ENCODE assay signal across 8 mouse cellular contexts in genomic region chr2:163300069-163301060, GRCm38 (mm10).
DNase-seq lines count a peak whose midpoint lies in the region; ATAC-seq lines count a peak whose summit lies in the region.
"Had no signal": no experiment of that assay in that cellular context is flagged by ENCODE, and none has a peak within 500 bp of the region (broad histone marks: within the 10 kb centered on the region; RNA-seq: fewer than 3 reads in every experiment).

No protein-coding gene starts in this region.

- H3K36me3 ChIP-seq in hindbrain, embryonic 13.5 days: no peaks in the 10 kb centered on the region
- no peaks in the 10 kb centered on the region for H3K36me3 ChIP-seq in midbrain, embryonic 15.5 days (replicated peaks)
- H3K36me3 ChIP-seq: liver, embryonic 13.5 days had no signal

- peak; percentile 71 for ATAC-seq in hindbrain, embryonic 13.5 days (ENCODE audit: low FRiP score)
- 0 out of 2 replicates have a peak, but pooled peaks have one; percentile 19 for ATAC-seq in midbrain, embryonic 15.5 days (replicated peaks)

- H3K9me3 ChIP-seq in hindbrain, embryonic 13.5 days: no peaks in the 10 kb centered on the region
- no peaks in the 10 kb centered on the region for H3K9me3 ChIP-seq in midbrain, embryonic 15.5 days
- H3K9me3 ChIP-seq: liver, embryonic 13.5 days had no signal

- peaks cover 78% of the 10 kb centered on the region for H3K27me3 ChIP-seq in hindbrain, embryonic 13.5 days
- no peaks in the 10 kb centered on the region for H3K27me3 ChIP-seq in midbrain, embryonic 15.5 days (replicated peaks)
- H3K27me3 ChIP-seq: liver, embryonic 13.5 days had no signal

- peak; percentile 23 to 24 for DNase-seq in left cerebral cortex, postnatal 14 days (ENCODE audit: low spot score in 2 of 2)
- no peak for DNase-seq in left cerebral cortex, postnatal 10 days (ENCODE audit: extremely low spot score in 1 of 2, low spot score in 2 of 2)
- peak; percentile 52 for DNase-seq in embryo, embryonic 10.5 days (ENCODE audit: low spot score)
- DNase-seq in frontal cortex, postnatal 25 days (ENCODE audit: low spot score in 2 of 2): no peak
- DNase-seq in adrenal gland, postnatal 25 days: no peak
- DNase-seq: liver, embryonic 13.5 days had no signal

- H3K27ac ChIP-seq in hindbrain, embryonic 13.5 days: peak overlapping the region; percentile 75
- peak overlapping the region; percentile 30; the same call in 1 of the 2 replicates for H3K27ac ChIP-seq in midbrain, embryonic 15.5 days
- H3K27ac ChIP-seq: liver, embryonic 13.5 days had no signal

- peaks cover 77% of the 10 kb centered on the region for H3K4me1 ChIP-seq in hindbrain, embryonic 13.5 days (replicated peaks)
- peaks cover 69% of the 10 kb centered on the region for H3K4me1 ChIP-seq in midbrain, embryonic 15.5 days
- H3K4me1 ChIP-seq: liver, embryonic 13.5 days had no signal

- intact Hi-C loops in left cerebral cortex, postnatal 14 days (cut with DNase I): loop anchor here (10.0 kb wide), 1 partner anchor 56 kb away; no protein-coding TSS in a partner anchor
- intact Hi-C loops in left cerebral cortex, postnatal 10 days (cut with DNase I): no loop called here

- WGBS in hindbrain, embryonic 13.5 days: 27% methylated on average over 14 of the region's 14 CpGs
- WGBS in midbrain, embryonic 15.5 days: 29% methylated on average over 14 of the region's 14 CpGs

- H3K4me3 ChIP-seq in hindbrain, embryonic 13.5 days: no peak overlapping the region
- no peak overlapping the region for H3K4me3 ChIP-seq in midbrain, embryonic 15.5 days
- H3K4me3 ChIP-seq: liver, embryonic 13.5 days had no signal

- H3K9ac ChIP-seq in hindbrain, embryonic 13.5 days: no peak overlapping the region
- no peak overlapping the region for H3K9ac ChIP-seq in midbrain, embryonic 15.5 days
- H3K9ac ChIP-seq: liver, embryonic 13.5 days had no signal

- H3K4me2 ChIP-seq in hindbrain, embryonic 13.5 days: no peak overlapping the region
- no peak overlapping the region for H3K4me2 ChIP-seq in midbrain, embryonic 15.5 days
- H3K4me2 ChIP-seq: liver, embryonic 13.5 days had no signal

Comparison
In these comparisons a context has a peak if more than half of its experiments do, and no peak if none do; other contexts are left out.
1. DNase-seq: peak in left cerebral cortex, postnatal 14 days (2 of 2) and embryo, embryonic 10.5 days (single experiment); none in left cerebral cortex, postnatal 10 days (0 of 2), frontal cortex, postnatal 25 days (0 of 2) and adrenal gland, postnatal 25 days (single experiment).